Mouse (Mus musculus) kidney, adult 11 months (tissue): ENCODE measurements around the gene Robo3.
A peak's percentile ranks its signal among the peaks of the same experiment; 100 is the strongest.

Source experiments
- DNase-seq: peaks from one replicate; pipeline ENCODE4 v3.0.0; 2022

Robo3 gene

DNA sequence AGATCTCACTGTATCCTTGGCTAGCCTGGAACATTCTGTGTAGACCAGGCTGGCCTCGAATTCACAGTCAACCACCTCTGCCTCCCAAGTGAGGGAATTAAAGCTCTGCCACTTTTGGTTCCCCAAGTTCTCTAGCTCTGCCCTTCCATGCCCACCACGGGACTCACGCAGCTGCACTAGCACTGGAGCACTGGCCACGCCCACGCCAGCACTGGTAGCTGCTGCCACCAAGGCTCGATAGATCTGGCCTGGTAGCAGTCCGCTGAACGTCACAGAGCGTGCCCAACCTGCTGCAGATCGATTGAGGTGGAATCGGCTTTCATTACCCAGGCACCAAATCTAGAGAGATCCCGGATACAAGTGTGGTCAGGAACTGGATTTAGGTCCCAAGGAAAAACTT is 11.8 kb downstream of the Robo3 start:
- no peak for DNase-seq

DNA sequence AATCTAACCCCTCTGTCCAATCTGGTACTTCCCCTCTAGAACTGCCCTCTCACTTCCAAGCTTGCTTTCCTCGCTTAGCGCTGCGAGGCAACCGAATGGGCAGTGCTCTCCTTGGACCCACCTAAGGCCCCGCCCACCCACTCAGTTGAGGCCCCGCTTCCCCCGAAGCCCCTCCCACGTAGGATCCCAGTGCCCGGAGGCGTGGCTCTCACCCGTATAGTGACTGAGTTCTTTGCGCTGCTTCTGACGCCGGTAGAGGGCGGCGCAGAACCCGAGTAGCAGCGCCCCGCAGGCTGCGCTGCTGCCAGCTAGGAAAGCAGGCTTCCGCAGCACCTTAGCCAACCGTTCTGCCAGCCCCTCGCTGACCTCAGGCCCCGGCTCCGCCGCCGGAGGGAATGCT is 12.4 kb downstream of the Robo3 start:
- peak; percentile 80 for DNase-seq

- no peak for DNase-seq
Observed at GRCm38 (mm10) chr9:37418791-37419190, 14.3 kb downstream of the Robo3 start.

- DNase-seq, result no peak
Observed at GRCm38 (mm10) chr9:37414666-37415065, 18.4 kb downstream of the Robo3 start.

DNA sequence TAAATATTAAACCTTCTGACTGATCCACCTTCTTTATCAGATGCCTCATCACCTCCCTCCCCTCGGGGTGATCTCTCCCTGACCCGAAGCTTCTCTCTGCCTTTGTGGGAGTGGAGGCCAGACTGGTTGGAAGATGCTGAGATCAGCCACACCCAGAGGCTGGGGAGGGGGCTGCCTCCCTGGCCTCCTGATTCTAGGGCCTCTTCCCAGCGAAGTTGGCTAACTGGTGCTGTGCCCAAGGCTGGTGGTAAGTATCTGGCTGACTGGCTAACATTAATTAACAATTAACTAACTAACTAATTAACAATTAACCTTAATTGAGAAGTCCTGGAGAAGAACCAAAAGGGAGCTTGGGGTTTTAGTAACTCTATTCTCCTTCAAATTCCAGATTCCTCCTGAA is 20.1 kb downstream of the Robo3 start:
- no peak for DNase-seq

DNA sequence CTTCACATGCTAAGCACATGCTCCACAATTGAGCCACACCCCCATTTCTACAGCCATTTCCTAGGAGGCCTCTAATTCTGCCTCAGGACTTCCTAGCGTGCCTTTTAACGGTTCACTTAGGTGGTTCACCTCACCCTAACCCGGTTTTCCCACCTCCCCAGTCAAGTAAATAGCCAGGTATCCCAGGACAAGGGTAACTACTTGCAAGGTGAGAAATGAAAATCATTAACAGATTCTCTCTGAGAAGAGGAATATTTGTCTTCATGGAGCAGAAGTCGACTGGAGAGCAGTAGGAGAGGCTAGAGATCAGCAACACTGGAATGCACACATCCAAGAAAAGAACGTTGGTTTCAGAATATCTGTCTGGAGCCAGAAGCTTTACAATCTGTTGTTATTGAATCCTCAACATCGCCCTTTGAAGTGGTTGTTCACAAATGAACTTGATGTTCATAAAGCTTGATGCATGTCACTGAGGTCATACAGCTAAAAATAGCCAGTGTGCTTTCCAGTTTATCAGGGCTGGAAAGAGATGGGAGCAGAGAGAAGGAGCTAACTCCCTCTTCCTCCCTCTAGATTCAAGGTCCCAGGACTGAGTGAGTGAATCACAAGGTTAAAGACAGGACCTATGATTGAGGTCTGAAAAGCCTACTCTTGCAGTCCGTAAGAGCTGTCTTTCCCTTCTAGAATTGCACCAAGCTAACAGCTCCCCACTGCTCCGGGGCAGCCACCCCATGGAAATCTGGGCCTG is 23.2 kb downstream of the Robo3 start:
- no peak for DNase-seq

DNA sequence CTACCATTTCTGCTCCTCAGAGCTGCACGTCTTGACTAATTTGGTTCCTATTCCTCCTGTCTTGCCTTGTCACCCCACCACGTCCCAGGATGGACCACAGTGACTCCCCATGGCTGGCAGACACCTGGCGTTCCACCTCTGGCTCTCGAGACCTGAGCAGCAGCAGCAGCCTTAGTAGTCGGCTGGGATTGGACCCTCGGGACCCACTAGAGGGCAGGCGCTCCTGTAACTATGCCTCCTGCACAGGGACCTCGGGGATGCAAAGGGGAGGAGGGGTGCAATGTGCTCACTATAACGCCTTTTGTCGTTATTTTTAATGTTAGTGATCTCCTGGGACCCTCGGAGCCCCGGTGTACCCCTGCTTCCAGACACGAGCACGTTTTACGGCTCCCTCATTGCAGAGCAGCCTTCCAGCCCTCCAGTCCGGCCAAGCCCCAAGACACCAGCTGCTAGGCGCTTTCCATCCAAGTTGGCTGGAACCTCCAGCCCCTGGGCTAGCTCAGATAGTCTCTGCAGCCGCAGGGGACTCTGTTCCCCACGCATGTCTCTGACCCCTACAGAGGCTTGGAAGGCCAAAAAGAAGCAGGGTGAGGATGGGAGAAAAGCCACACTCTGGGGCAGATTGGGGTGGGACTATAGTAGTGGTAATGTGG is 25.1 kb downstream of the Robo3 start:
- DNase-seq, result no peak

DNA sequence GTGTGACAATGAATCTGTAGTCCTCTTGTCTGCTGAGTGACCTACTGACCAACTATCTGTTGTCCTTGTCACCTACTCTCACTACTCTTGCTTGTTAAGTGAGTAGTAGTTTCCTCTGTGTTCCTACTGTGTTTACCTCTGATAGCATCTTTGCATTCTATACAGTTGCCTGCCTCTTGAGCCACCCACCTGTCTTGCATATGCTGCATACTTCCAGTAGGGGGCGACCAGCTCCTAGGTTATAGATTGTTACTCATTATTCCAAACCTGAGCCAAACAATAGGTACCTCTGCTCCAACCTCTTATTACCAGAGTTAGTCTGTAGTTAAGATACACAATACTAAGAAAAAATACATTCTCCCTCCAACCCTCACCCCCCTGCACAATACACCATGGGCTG is 26.7 kb downstream of the Robo3 start:
- DNase-seq, result no peak

- DNase-seq, result no peak
Observed at GRCm38 (mm10) chr9:37403011-37403410, 30.0 kb downstream of the Robo3 start.

DNA sequence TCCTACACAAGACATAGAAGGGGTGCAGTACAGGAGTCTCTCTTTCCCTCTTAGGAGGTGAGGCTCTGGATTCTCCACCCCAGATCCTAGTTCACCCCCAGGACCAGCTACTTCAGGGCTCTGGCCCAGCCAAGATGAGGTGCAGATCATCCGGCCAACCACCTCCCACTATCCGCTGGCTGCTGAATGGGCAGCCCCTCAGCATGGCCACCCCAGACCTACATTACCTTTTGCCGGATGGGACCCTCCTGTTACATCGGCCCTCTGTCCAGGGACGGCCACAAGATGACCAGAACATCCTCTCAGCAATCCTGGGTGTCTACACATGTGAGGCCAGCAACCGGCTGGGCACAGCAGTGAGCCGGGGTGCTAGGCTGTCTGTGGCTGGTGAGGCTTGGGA is 30.5 kb downstream of the Robo3 start:
- no peak for DNase-seq

DNA sequence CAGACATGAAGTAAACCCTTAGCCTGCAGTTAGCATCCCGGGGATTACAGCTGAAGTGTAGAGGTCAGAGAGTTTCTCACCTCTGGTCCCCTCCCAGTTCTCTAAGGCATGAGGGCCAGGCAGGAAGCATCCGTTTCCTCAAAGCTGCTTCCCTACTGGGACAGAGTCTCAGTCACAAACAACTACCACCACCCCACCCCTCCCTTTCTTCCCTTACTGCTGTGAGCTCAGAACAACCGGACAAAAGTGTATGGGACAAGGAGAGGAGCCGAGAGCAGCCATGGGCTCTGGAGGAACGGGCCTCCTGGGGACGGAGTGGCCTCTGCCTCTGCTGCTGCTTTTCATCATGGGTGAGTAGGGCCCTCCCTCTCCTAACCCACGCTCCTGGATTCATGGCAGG is 31.2 kb downstream of the Robo3 start, which contains the start of gene Robo4:
TSS of gene Robo4 (plus strand) at position 96 of the 400 bp plus-strand sequence.
- peak; percentile 59 for DNase-seq

DNA sequence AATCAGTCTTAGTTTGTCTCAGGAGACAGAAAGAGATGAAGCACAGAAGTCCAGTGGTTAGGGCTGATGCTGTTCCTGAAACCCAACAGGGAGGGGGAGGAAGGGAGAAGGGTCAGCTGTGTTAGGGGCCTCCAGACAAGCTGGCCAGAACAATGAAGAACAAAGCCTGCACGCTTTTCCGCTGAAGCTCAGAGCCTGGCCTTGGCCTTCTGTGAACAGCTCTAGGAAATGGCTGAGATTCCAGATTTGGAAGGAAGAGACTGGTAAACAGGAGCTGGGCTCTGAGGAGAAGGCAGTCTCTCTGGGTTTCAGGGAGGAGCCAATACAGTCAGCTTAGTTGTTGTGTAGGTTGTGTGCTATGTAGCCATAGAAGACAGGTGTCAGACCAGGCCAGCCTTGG is 32.5 kb downstream of the Robo3 start:
- DNase-seq, result peak; percentile 65

- DNase-seq, result no peak
Observed at GRCm38 (mm10) chr9:37393482-37394131, 39.4 kb downstream of the Robo3 start.

- DNase-seq, result no peak
Observed at GRCm38 (mm10) chr9:37392071-37392470, 41.0 kb downstream of the Robo3 start.

DNA sequence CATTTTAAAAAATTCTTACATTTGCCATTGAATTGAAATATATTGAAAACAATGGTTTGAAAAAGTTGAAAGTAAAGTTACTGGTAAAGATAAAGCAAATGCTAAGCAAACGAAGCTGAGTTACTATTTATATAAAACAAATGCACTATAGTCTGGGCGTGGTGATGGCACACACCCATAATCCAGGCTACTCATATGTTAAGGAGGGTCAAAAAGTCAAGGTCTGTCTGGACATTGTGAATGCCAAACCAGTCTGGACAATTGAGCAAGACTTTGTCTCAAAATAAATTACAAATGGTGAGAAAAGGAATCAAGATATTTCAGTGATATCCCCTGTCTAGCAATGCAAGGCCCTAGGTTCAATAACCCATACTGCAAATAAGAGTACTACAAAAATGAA is 42.2 kb downstream of the Robo3 start:
- no peak for DNase-seq

DNA sequence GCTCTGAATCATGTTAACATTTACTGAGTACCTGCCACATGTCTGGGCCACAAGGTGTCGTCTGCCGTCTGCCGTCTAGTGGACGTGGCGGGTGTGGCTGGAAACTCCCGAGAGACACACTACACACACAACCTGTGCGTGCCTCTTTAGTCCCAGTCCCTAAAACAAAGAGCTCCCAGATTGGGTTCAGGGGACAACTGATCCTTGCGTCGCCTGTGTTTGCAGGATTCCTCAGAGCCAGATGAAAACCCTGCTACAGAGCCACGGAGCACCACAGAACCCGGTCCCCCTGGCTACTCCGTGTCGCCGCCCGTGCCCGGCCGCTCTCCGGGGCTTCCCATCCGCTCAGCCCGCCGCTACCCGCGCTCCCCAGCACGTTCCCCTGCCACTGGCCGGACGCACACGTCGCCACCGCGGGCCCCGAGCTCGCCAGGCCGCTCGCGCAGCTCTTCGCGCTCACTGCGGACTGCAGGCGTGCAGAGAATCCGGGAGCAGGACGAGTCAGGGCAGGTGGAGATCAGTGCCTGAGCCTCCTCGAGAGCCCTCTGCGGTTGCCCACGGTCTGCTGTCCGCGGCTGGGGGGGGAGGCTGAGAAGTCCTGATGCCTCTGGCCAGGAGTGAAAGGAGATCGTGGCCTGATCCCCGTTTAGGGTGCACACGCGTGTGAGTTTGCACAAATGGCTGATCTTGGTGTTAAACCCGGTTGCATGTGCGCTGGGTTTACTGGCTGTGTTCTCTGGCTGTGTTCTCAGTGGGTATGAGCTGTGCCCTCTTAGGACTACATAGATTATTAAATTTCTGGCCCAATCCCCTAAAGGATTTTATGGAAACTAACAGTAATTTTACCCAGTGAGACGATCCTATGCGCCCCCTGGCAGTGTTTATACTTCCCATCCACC is 48.5 kb downstream of the Robo3 start:
- no peak for DNase-seq

DNA sequence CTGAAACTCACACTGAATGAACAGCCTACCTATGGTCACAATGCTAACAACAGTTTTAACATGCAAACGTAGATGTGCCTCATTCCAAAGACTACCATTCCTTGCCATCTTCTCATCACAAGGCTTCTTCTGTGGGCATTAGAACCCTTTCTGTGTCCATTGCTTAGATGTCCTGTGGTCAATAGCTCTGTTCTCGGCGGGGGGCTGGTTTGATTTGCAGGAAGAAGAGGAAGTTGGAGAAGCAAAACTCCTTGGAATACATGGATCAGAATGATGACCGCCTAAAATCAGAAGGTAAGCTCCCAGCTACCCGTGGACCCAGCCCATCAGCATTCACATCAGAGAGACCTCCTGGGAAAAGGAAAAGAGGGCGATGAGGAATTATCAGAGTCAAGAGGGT is 49.9 kb downstream of the Robo3 start:
- DNase-seq, result no peak

DNA sequence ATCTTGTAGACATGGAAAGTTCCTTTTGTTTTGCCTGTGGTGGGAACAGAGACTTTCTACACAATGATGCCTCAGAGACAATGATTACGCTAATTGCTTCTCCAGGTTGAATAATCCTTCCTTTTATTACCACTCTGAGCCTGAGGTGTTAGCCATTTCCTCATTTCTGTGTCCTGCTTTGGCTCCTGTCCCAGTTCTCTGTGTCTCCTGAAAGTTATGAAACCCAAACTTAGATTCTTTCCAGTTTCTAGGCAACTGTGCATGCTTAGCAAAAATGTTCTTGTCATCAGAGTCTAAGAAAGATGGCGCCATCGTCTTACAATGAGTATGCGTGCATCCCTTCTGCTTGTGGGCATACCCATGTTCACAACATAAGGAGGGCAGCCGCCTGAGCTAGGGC is 57.3 kb downstream of the Robo3 start:
- no peak for DNase-seq

DNA sequence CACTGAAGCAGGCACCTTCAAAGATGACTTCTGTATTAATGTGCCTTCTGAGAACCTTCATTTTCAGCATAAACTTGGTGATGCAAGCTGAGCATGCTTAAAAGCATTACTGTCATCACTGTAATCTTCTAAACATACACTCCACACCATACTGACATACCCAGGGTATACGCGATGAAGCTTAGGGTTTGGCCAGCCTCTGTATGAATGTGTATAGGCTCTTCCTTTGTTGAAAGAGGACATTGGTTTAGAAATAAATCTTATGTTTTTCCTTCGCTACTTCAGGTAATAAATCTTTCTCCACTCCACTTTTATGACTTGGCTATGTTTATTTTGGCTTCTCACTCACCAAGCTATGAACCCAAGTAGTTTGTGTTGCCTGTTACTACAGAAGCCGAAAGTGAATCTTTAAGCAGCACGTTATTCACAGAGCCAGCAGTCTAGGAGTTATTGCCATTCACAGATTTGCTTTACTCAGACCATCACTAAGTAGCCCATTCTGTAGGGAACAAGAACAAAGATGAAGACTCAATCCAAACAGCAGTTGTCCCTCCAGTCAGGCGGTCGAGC is 61.7 kb downstream of the Robo3 start:
- DNase-seq, result no peak

GRCm38 (mm10) chr9:37368860-37369259 is 64.2 kb downstream of the Robo3 start:
- DNase-seq, result peak; percentile 69

DNA sequence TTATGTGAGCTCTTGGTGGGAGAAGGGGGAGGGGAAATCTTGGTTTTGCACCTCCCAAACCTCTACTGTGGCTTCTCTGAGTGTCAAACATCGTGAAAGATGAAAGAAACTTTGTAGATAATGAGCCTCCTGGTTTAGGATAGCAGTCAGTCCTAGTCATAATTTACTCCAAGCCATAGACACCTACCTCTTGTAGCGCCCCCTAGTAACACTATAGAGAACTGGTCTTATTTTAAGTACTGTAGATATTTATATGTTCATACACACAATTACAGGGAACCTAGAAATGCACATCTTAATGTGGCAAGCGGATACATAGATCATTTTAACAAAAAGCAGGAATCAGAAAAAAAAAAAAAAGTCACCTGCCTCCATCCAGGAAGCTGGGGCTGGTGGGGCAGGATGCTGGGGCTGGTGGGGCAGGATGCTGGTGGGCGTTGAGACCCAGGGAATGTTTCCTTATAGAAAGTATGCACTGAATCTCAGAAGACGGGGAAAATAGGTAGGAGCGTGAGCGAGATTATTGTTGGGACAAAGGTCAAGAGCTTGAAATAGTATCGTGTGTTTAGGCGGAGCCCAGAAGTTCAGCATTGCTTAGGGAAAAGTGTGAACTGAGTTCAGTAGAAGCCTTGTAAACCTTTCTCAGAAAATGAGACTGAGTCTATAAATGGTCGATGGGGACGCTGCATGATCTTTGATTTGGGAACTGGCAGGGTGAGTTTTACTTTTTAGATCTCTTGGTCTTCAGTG is 64.8 kb downstream of the Robo3 start:
- DNase-seq, result no peak
